Mouse (Mus musculus): ENCODE data around the gene Stub1.

Gene Stub1

GRCm38 (mm10) chr17:25831451-25832281 lies 1.5 kb downstream of the Stub1 start:
- H3K4me3 ChIP-seq (replicated peaks; ENCODE audit: low read length), result peak overlapping the region; percentile 95
- TF ChIP-seq CTCF (conservative IDR thresholded peaks at IDR 0.05; ENCODE audit: low read length), result no peak
- TF ChIP-seq NANOG (IDR thresholded peaks at IDR 0.05; ENCODE audit: borderline replicate concordance, low read length), result no peak
- TF ChIP-seq POU5F1 (IDR thresholded peaks at IDR 0.05; ENCODE audit: borderline replicate concordance, low read length), result no peak
- H3K27me3 ChIP-seq (ENCODE audit: insufficient read depth, low read length), result peaks cover 9% of the 10 kb centered on the region
- no peaks in the 10 kb centered on the region for H3K9me3 ChIP-seq (ENCODE audit: low read length)
- H3K36me3 ChIP-seq (ENCODE audit: insufficient read depth, low read length), result peaks cover 71% of the 10 kb centered on the region
- peaks cover 86% of the 10 kb centered on the region for H3K4me1 ChIP-seq (replicated peaks; ENCODE audit: low read depth, low read length)

DNA sequence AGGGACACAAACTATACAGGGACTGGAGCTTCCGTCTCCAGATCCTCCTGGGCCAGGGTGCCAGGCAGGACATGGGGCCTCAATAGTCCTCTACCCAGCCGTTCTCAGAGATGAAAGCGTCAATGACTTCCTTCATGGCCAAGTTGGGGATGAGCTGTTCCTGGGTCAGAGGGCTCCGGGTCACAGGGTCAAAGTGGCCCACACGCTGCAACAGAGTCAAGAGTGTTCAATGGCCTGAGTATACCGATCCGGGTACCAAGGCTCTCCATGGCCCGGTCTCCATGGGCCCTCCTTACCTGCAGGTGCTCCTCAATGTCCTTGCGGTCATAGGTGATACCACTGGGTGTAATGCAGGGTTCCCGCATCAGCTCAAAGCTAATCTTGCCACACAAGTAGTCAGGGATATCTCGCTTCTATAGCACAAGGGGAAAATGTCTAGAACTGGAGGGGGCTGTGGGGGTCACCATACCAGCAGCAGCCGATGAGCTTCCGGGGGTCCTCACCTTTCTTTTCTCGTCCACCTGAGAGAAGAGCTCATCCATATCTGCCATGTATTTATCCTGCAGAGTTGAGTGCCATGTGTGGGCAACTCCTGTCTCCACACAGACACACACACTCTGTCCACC lies 2.3 kb downstream of the Stub1 start:
- Histone ChIP-seq H3K27me3 (ENCODE audit: insufficient read depth, low read length) (peaks cover 2% of the 10 kb centered on the region; the same call in 1 of the 2 replicates), H3K9me3 (ENCODE audit: low read length) (no peaks in the 10 kb centered on the region)
- TF ChIP-seq POU5F1 (IDR thresholded peaks at IDR 0.05; ENCODE audit: borderline replicate concordance, low read length) (no peak), NANOG (IDR thresholded peaks at IDR 0.05; ENCODE audit: borderline replicate concordance, low read length) (no peak), CTCF (conservative IDR thresholded peaks at IDR 0.05; ENCODE audit: low read length) (no peak)

DNA sequence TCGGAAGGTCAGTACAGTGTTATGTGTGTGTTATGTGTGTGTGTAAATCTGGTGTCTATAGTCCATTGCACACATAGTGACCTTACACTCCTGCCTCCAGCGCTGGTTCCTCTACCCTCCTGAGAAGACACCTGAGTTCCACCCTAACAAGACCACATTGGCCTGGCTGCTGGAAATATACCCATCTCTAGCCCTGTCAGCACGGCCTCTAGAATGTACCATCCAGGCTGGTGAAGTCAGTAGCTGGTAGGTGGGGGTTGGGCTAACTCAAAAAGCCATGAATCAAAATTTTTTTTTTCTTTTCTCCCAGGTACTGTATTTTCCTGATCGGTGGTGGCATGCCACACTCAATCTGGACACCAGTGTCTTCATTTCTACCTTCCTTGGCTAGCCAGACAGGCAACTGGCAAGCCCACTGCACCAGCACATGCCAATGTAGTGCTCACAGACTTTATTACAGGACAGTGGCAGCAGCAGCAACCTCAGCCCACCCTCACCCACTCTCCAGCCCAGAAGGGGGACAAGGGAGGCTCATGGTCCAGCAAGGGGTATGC lies 2.9 kb downstream of the Stub1 start:
- no peaks in the 10 kb centered on the region for H3K9me3 ChIP-seq (ENCODE audit: low read length)
- TF ChIP-seq NANOG (IDR thresholded peaks at IDR 0.05; ENCODE audit: borderline replicate concordance, low read length) (no peak), POU5F1 (IDR thresholded peaks at IDR 0.05; ENCODE audit: borderline replicate concordance, low read length) (no peak), CTCF (conservative IDR thresholded peaks at IDR 0.05; ENCODE audit: low read length) (no peak)
- peaks cover 86% of the 10 kb centered on the region for H3K4me1 ChIP-seq (replicated peaks; ENCODE audit: low read depth, low read length)
- H3K27me3 ChIP-seq (ENCODE audit: insufficient read depth, low read length), result no peaks in the 10 kb centered on the region
- H3K4me3 ChIP-seq (replicated peaks; ENCODE audit: low read length), result peak overlapping the region; percentile 95
- H3K36me3 ChIP-seq (ENCODE audit: insufficient read depth, low read length), result peaks cover 74% of the 10 kb centered on the region

More for the DNA sequence above, 2.3 kb downstream of the Stub1 start:
- Histone ChIP-seq H3K4me1 (replicated peaks; ENCODE audit: low read depth, low read length) (peaks cover 86% of the 10 kb centered on the region), H3K36me3 (ENCODE audit: insufficient read depth, low read length) (peaks cover 74% of the 10 kb centered on the region), H3K4me3 (replicated peaks; ENCODE audit: low read length) (peak overlapping the region; percentile 95)

- Histone ChIP-seq H3K4me3 (replicated peaks; ENCODE audit: low read length) (peak overlapping the region; percentile 95), H3K27me3 (ENCODE audit: insufficient read depth, low read length) (no peaks in the 10 kb centered on the region), H3K4me1 (replicated peaks; ENCODE audit: low read depth, low read length) (peaks cover 86% of the 10 kb centered on the region), H3K36me3 (ENCODE audit: insufficient read depth, low read length) (peaks cover 72% of the 10 kb centered on the region), H3K9me3 (ENCODE audit: low read length) (no peaks in the 10 kb centered on the region)
- TF ChIP-seq CTCF (conservative IDR thresholded peaks at IDR 0.05; ENCODE audit: low read length) (no peak), POU5F1 (IDR thresholded peaks at IDR 0.05; ENCODE audit: borderline replicate concordance, low read length) (no peak), NANOG (IDR thresholded peaks at IDR 0.05; ENCODE audit: borderline replicate concordance, low read length) (no peak)
These were observed 3.6 kb downstream of the Stub1 start for GRCm38 (mm10) chr17:25829558-25830017.

DNA sequence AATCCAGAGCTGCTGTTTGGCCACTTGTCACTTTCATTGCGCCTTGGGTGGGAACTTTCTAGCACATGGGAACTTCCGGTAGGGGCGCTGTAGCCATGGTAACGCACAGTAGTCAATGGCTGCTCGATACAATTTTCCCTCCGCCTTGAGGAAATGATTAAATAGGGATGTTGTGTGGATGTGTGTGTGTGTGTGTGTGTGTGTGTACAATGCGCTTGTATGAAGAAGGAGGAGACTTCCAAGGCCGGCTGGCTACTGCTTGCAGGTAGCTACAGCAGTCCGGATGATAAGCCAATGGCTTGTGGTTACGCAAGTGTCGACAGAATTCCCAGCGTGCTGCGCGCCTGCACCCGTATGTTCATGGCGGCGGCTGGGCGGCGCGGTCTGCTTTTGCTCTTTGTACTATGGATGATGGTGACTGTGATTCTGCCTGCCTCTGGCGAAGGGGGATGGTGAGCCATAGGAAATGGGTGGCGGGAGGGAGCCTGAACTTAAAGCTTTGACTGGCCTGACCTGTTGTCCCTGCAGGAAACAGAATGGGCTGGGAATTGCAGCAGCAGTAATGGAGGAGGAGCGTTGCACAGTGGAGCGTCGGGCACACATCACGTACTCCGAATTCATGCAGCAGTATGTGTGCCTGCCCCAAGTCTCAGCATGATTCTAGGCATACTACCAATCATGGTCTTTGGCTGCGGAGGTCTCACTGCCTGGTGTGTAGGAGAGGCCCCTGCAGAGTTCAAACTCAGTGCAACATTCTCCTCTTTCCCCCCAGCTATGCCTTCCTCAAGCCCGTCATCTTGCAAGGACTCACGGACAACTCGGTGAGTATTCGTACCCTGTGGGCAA lies 4.3 kb downstream of the Stub1 start, which contains the start of gene Jmjd8:
TSS of gene Jmjd8 (plus strand) at position 156 of the 846 bp plus-strand sequence.
- Histone ChIP-seq H3K9me3 (ENCODE audit: low read length) (no peaks in the 10 kb centered on the region), H3K27me3 (ENCODE audit: insufficient read depth, low read length) (no peaks in the 10 kb centered on the region)

GRCm38 (mm10) chr17:25828223-25828594 lies 5.0 kb downstream of the Stub1 start:
- H3K4me1 ChIP-seq (replicated peaks; ENCODE audit: low read depth, low read length), result peaks cover 83% of the 10 kb centered on the region
- peak overlapping the region; percentile 95 for H3K4me3 ChIP-seq (replicated peaks; ENCODE audit: low read length)
- no peaks in the 10 kb centered on the region for H3K27me3 ChIP-seq (ENCODE audit: insufficient read depth, low read length)
- TF ChIP-seq CTCF (conservative IDR thresholded peaks at IDR 0.05; ENCODE audit: low read length) (no peak), NANOG (IDR thresholded peaks at IDR 0.05; ENCODE audit: borderline replicate concordance, low read length) (no peak), POU5F1 (IDR thresholded peaks at IDR 0.05; ENCODE audit: borderline replicate concordance, low read length) (no peak)
- peaks cover 65% of the 10 kb centered on the region for H3K36me3 ChIP-seq (ENCODE audit: insufficient read depth, low read length)
- H3K9me3 ChIP-seq (ENCODE audit: low read length), result no peaks in the 10 kb centered on the region

More for the DNA sequence above, 4.3 kb downstream of the Stub1 start, which contains the start of gene Jmjd8:
- peak; percentile 27 for TF ChIP-seq CTCF (conservative IDR thresholded peaks at IDR 0.05; ENCODE audit: low read length)
- TF ChIP-seq POU5F1 (IDR thresholded peaks at IDR 0.05; ENCODE audit: borderline replicate concordance, low read length), result no peak
- TF ChIP-seq NANOG (IDR thresholded peaks at IDR 0.05; ENCODE audit: borderline replicate concordance, low read length), result no peak
- Histone ChIP-seq H3K4me1 (replicated peaks; ENCODE audit: low read depth, low read length) (peaks cover 86% of the 10 kb centered on the region), H3K4me3 (replicated peaks; ENCODE audit: low read length) (peak within 1 kb of the TSS; percentile 95), H3K36me3 (ENCODE audit: insufficient read depth, low read length) (peaks cover 66% of the 10 kb centered on the region)

DNA sequence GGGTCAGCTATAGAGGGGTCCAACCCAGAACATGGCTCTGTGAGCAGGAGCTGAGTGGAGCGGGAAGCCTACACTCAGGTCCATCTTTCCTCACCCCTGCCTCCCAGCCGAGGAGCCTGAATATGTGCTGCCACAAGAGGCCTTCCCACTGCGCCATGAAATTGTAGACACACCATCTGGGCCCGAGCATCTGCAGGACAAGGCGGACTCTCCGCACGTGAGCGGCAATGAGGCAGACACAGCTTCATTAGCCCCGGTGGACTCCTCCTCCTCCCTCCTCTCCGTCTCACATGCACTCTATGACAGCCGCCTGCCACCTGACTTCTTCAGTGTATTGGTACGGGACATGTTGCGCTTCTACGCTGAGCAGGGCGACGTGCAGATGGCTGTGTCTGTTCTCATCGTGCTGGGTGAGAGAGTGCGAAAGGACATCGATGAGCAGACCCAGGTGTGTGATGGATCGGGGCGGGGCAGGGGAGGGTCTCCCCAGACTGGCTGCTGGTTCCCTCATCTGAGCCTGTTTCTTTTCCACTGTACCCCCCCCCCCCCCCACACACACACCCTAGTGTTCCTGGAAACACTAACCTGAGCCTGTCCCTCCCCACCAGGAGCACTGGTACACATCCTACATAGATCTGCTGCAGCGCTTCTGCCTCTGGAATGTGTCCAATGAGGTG lies 5.5 kb downstream of the Stub1 start:
- peak overlapping the region; percentile 95 for H3K4me3 ChIP-seq (replicated peaks; ENCODE audit: low read length)
- H3K27me3 ChIP-seq (ENCODE audit: insufficient read depth, low read length), result no peaks in the 10 kb centered on the region
- H3K36me3 ChIP-seq (ENCODE audit: insufficient read depth, low read length), result peaks cover 65% of the 10 kb centered on the region
- H3K4me1 ChIP-seq (replicated peaks; ENCODE audit: low read depth, low read length), result peaks cover 86% of the 10 kb centered on the region
- no peaks in the 10 kb centered on the region for H3K9me3 ChIP-seq (ENCODE audit: low read length)
- TF ChIP-seq POU5F1 (IDR thresholded peaks at IDR 0.05; ENCODE audit: borderline replicate concordance, low read length) (no peak), NANOG (IDR thresholded peaks at IDR 0.05; ENCODE audit: borderline replicate concordance, low read length) (no peak), CTCF (conservative IDR thresholded peaks at IDR 0.05; ENCODE audit: low read length) (no peak)
